Mouse (Mus musculus): ENCODE results near the gene Mnat1. TPM values are rescaled to one million over a fixed set of nuclear protein-coding genes. Genes with fewer than 3 reads are reported as not detected.

Gene Mnat1
- total and polyA plus RNA-seq, 3 experiments: 29.4 to 36.9 TPM; not detected in 1

- TF ChIP-seq ZC3H11A (IDR thresholded peaks at IDR 0.05; ENCODE audit: low read depth, low read length) (no peak), GATA1 (IDR thresholded peaks at IDR 0.05; ENCODE audit: low read depth, low read length) (peak; percentile 18; the same call in 1 of the 2 replicates), SIN3A (IDR thresholded peaks at IDR 0.05; ENCODE audit: low read length) (peak; percentile 53; the same call in 1 of the 2 replicates), ZNF384 (IDR thresholded peaks at IDR 0.05; ENCODE audit: low read depth, low read length) (no peak)
Measured at GRCm38 (mm10) chr12:73215773-73216172, 92.3 kb downstream of the Mnat1 start (continued).

GRCm38 (mm10) chr12:73218632-73219031 is 95.1 kb downstream of the Mnat1 start:
- Histone ChIP-seq H3K36me3 (ENCODE audit: control insufficient read depth in 1 of 2, insufficient read depth in 2 of 2, low read length in 2 of 2) (peaks cover 5 to 19% of the 10 kb centered on the region in 2 experiments), H3K9me3 (replicated peaks; ENCODE audit: insufficient read depth, low read length) (no peaks in the 10 kb centered on the region), H3K27me3 (ENCODE audit: control insufficient read depth in 1 of 2, insufficient read depth in 2 of 2, low read length in 2 of 2) (no peaks in the 10 kb centered on the region), H3K27ac (ENCODE audit: control insufficient read depth, low read depth, low read length) (no peak overlapping the region), H3K4me1 (ENCODE audit: control insufficient read depth in 1 of 2, insufficient read depth in 2 of 2, low read length in 2 of 2) (peaks cover 13 to 14% of the 10 kb centered on the region in 2 experiments), H3K9ac (ENCODE audit: control insufficient read depth, low read depth, low read length, poor library complexity, severe bottlenecking) (no peak overlapping the region), H3K79me2 (ENCODE audit: control insufficient read depth, insufficient read depth, low read length, poor library complexity) (no peaks in the 10 kb centered on the region), H3K4me3 (ENCODE audit: control insufficient read depth in 1 of 2, insufficient read depth in 1 of 2, low read depth in 2 of 2, low read length in 2 of 2) (no peak overlapping the region)
- DNase-seq (ENCODE audit: low read depth, low spot score): no peak
- TF ChIP-seq CTCF (IDR thresholded peaks at IDR 0.05 in 2 of 3, conservative IDR thresholded peaks at IDR 0.05 in 1 of 3; ENCODE audit: control insufficient read depth in 1 of 3, insufficient read depth in 1 of 3, low read depth in 2 of 3, low read length in 3 of 3, poor library complexity in 1 of 3, severe bottlenecking in 1 of 3) (peak; percentile 34 to 50 (median 38); a peak in 5 of 6 replicates), RAD21 (IDR thresholded peaks at IDR 0.05; ENCODE audit: low read depth, low read length) (peak; percentile 4), MYC (IDR thresholded peaks at IDR 0.05; ENCODE audit: low read depth, low read length) (no peak), ETS1 (IDR thresholded peaks at IDR 0.05; ENCODE audit: low read depth, low read length) (no peak)

GRCm38 (mm10) chr12:73221235-73221634 is 97.7 kb downstream of the Mnat1 start:
- no peaks in the 10 kb centered on the region for H3K27me3 ChIP-seq (ENCODE audit: control insufficient read depth in 1 of 2, insufficient read depth in 2 of 2, low read length in 2 of 2)
- TF ChIP-seq KAT2A (conservative IDR thresholded peaks at IDR 0.05; ENCODE audit: low read depth, low read length) (no peak), CHD1 (IDR thresholded peaks at IDR 0.05; ENCODE audit: low read depth, low read length) (no peak), MAZ (IDR thresholded peaks at IDR 0.05; ENCODE audit: low read depth, low read length) (no peak), ETS1 (IDR thresholded peaks at IDR 0.05; ENCODE audit: low read depth, low read length) (peak; percentile 67), GATA1 (IDR thresholded peaks at IDR 0.05; ENCODE audit: low read depth, low read length) (peak; percentile 48), UBTF (IDR thresholded peaks at IDR 0.05; ENCODE audit: borderline replicate concordance, insufficient read depth, low read depth, low read length) (no peak), BHLHE40 (IDR thresholded peaks at IDR 0.05; ENCODE audit: borderline replicate concordance, low read depth, low read length) (no peak), MYB (IDR thresholded peaks at IDR 0.05; ENCODE audit: low read depth, low read length) (no peak), TCF12 (IDR thresholded peaks at IDR 0.05; ENCODE audit: low read depth, low read length) (peak; percentile 33; the same call in 1 of the 2 replicates), JUND (IDR thresholded peaks at IDR 0.05; ENCODE audit: low read depth, low read length) (no peak), RCOR1 (IDR thresholded peaks at IDR 0.05; ENCODE audit: low read depth, low read length) (0 out of 2 replicates have a peak, but pooled peaks have one; percentile 11), ELF1 (IDR thresholded peaks at IDR 0.05; ENCODE audit: low read depth, low read length) (no peak), EP300 (IDR thresholded peaks at IDR 0.05; ENCODE audit: low read depth in 1 of 2, low read length in 2 of 2) (peak in 1 of 2 experiments; percentile 41; a peak in 2 of 4 replicates)
- no peaks in the 10 kb centered on the region for H3K79me2 ChIP-seq (ENCODE audit: control insufficient read depth, insufficient read depth, low read length, poor library complexity)
- no peaks in the 10 kb centered on the region for H3K9me3 ChIP-seq (replicated peaks; ENCODE audit: insufficient read depth, low read length)
- peaks cover 5 to 12% of the 10 kb centered on the region in 2 experiments for H3K36me3 ChIP-seq (ENCODE audit: control insufficient read depth in 1 of 2, insufficient read depth in 2 of 2, low read length in 2 of 2)
- peaks cover 7 to 9% of the 10 kb centered on the region in 2 experiments for H3K4me1 ChIP-seq (ENCODE audit: control insufficient read depth in 1 of 2, insufficient read depth in 2 of 2, low read length in 2 of 2)
- H3K9ac ChIP-seq (ENCODE audit: control insufficient read depth, low read depth, low read length, poor library complexity, severe bottlenecking): no peak overlapping the region
- H3K27ac ChIP-seq (ENCODE audit: control insufficient read depth, low read depth, low read length): no peak overlapping the region
- no peak for DNase-seq (ENCODE audit: low read depth, low spot score)
- no peak overlapping the region for H3K4me3 ChIP-seq (ENCODE audit: control insufficient read depth in 1 of 2, insufficient read depth in 1 of 2, low read depth in 2 of 2, low read length in 2 of 2)
